Mouse (Mus musculus): ENCODE results near the gene Crtc1. TPM values are rescaled to one million over a fixed set of nuclear protein-coding genes. Genes with fewer than 3 reads are reported as not detected.

Gene Crtc1
- polyA plus RNA-seq, 1 experiment from 2014 or later = 7.0 TPM

DNA sequence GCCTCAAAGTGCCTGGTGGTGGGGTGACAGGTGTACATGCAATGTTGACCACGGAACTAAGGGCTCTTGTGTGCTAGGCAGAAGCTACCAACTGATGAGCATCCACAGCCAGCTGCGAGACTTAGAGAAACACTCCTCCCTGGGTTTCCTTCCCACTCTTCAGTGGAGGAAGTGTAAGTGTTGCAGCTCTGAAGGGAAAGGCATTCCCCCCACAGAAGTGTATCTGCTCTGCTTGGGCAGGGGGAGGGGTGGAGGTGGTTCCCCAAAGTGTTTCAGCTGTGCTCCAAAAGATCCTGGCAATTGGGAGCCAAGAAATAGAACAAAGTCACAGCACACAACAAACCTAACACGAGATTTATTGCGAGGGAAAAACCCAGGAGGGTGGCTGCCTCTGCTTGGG is 85.4 kb downstream of the Crtc1 start:
- H3K9ac ChIP-seq (replicated peaks; ENCODE audit: low read depth) = no peak overlapping the region
- 43% methylated on average over 4 of the region's 4 CpGs for WGBS
- H3K27ac ChIP-seq (ENCODE audit: low read length) = peak overlapping the region; percentile 52; the same call in 1 of the 2 replicates
- no peaks in the 10 kb centered on the region for H3K27me3 ChIP-seq (replicated peaks; ENCODE audit: insufficient read depth, low read length)
- no peaks in the 10 kb centered on the region for H3K9me3 ChIP-seq (ENCODE audit: low read length)
- TF ChIP-seq EP300 (IDR thresholded peaks at IDR 0.05) = no peak
- no peak for TF ChIP-seq CTCF (IDR thresholded peaks at IDR 0.05)
- no peaks in the 10 kb centered on the region for H3K36me3 ChIP-seq (ENCODE audit: insufficient read depth, low read length)
- H3K4me2 ChIP-seq (replicated peaks; ENCODE audit: low read depth, low read length) = peak overlapping the region; percentile 84
- H3K4me3 ChIP-seq (ENCODE audit: low read depth, low read length) = 0 out of 2 replicates have a peak overlapping the region, but pooled peaks have one; percentile 96
- DNase-seq (ENCODE audit: low spot score) = no peak
- H3K4me1 ChIP-seq (ENCODE audit: insufficient read depth, low read depth, low read length) = peaks cover 19% of the 10 kb centered on the region; the same call in 1 of the 2 replicates
- ATAC-seq = no peak

- H3K4me1 ChIP-seq (ENCODE audit: insufficient read depth, low read depth, low read length) = peaks cover 19% of the 10 kb centered on the region; the same call in 1 of the 2 replicates
- peak within 1 kb of the TSS; percentile 93 for H3K27ac ChIP-seq (ENCODE audit: low read length)
- DNase-seq (ENCODE audit: low spot score) = peak; percentile 98
- no peaks in the 10 kb centered on the region for H3K27me3 ChIP-seq (replicated peaks; ENCODE audit: insufficient read depth, low read length)
- H3K9ac ChIP-seq (replicated peaks; ENCODE audit: low read depth) = peak within 1 kb of the TSS; percentile 96
- peak within 1 kb of the TSS; percentile 84 for H3K4me2 ChIP-seq (replicated peaks; ENCODE audit: low read depth, low read length)
- no peaks in the 10 kb centered on the region for H3K9me3 ChIP-seq (ENCODE audit: low read length)
- TF ChIP-seq CTCF (IDR thresholded peaks at IDR 0.05) (no peak), EP300 (IDR thresholded peaks at IDR 0.05) (no peak)
- no peaks in the 10 kb centered on the region for H3K36me3 ChIP-seq (ENCODE audit: insufficient read depth, low read length)
- H3K4me3 ChIP-seq (ENCODE audit: low read depth, low read length) = peak within 1 kb of the TSS; percentile 96
- ATAC-seq = peak; percentile 93
- WGBS = under 1% methylated on average over 49 of the region's 69 CpGs
These were observed 86.1 kb downstream of the Crtc1 start, which contains the start of gene Upf1 for GRCm38 (mm10) chr8:70353194-70353817. Gene Upf1 (minus strand): TSS chr8:70353278.

- Histone ChIP-seq H3K9me3 (ENCODE audit: low read length) (no peaks in the 10 kb centered on the region), H3K4me1 (ENCODE audit: insufficient read depth, low read depth, low read length) (peaks cover 22% of the 10 kb centered on the region; the same call in 1 of the 2 replicates), H3K4me2 (replicated peaks; ENCODE audit: low read depth, low read length) (peak overlapping the region; percentile 84), H3K27me3 (replicated peaks; ENCODE audit: insufficient read depth, low read length) (no peaks in the 10 kb centered on the region), H3K36me3 (ENCODE audit: insufficient read depth, low read length) (no peaks in the 10 kb centered on the region), H3K4me3 (ENCODE audit: low read depth, low read length) (peak overlapping the region; percentile 96), H3K9ac (replicated peaks; ENCODE audit: low read depth) (peak overlapping the region; percentile 96), H3K27ac (ENCODE audit: low read length) (peak overlapping the region; percentile 93)
- WGBS = under 1% methylated on average over 57 of the region's 64 CpGs
- TF ChIP-seq CTCF (IDR thresholded peaks at IDR 0.05) (no peak), EP300 (IDR thresholded peaks at IDR 0.05) (no peak)
- ATAC-seq = peak; percentile 65
- DNase-seq (ENCODE audit: low spot score) = no peak
These were observed 86.7 kb downstream of the Crtc1 start for GRCm38 (mm10) chr8:70352657-70353151.

DNA sequence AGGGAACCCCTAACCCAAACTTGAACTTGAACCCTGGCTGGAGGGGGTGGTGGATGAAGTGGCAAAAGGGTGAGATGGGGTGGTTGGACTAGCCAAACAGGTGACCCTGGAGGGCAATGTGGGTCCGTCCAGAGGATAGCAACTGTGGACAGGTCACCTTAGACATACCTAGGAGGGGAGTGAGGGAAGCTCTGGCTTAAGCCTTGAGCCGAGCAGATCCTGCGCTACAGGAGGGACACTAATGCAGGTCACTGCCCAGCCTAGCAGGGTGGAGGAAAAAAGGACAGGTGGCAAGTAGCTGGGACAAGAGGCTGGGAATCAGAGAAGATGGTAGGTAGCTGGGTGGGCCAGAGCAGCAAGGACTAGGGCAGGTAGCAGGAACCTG is 87.4 kb downstream of the Crtc1 start:
- ATAC-seq (no peak), DNase-seq (ENCODE audit: low spot score) (no peak)
- H3K36me3 ChIP-seq (ENCODE audit: insufficient read depth, low read length) = no peaks in the 10 kb centered on the region
- no peaks in the 10 kb centered on the region for H3K27me3 ChIP-seq (replicated peaks; ENCODE audit: insufficient read depth, low read length)
- peak overlapping the region; percentile 84 for H3K4me2 ChIP-seq (replicated peaks; ENCODE audit: low read depth, low read length)
- H3K4me3 ChIP-seq (ENCODE audit: low read depth, low read length) = peak overlapping the region; percentile 96
- H3K9me3 ChIP-seq (ENCODE audit: low read length) = no peaks in the 10 kb centered on the region
- TF ChIP-seq EP300 (IDR thresholded peaks at IDR 0.05) (no peak), CTCF (IDR thresholded peaks at IDR 0.05) (no peak)
- peaks cover 22% of the 10 kb centered on the region; the same call in 1 of the 2 replicates for H3K4me1 ChIP-seq (ENCODE audit: insufficient read depth, low read depth, low read length)
- WGBS = 5% methylated on average over 3 of the region's 3 CpGs
- peak overlapping the region; percentile 93; the same call in 1 of the 2 replicates for H3K27ac ChIP-seq (ENCODE audit: low read length)
- peak overlapping the region; percentile 96 for H3K9ac ChIP-seq (replicated peaks; ENCODE audit: low read depth)

GRCm38 (mm10) chr8:70351035-70351999 is 88.1 kb downstream of the Crtc1 start:
- H3K9ac ChIP-seq (replicated peaks; ENCODE audit: low read depth) = peak overlapping the region; percentile 96
- peak; percentile 38 for DNase-seq (ENCODE audit: low spot score)
- no peak for TF ChIP-seq CTCF (IDR thresholded peaks at IDR 0.05)
- no peak for TF ChIP-seq EP300 (IDR thresholded peaks at IDR 0.05)

More at GRCm38 (mm10) chr8:70351035-70351999, 88.1 kb downstream of the Crtc1 start:
- WGBS = 29% methylated on average over 15 of the region's 15 CpGs
- Histone ChIP-seq H3K4me3 (ENCODE audit: low read depth, low read length) (peak overlapping the region; percentile 96), H3K4me1 (ENCODE audit: insufficient read depth, low read depth, low read length) (peaks cover 22% of the 10 kb centered on the region; the same call in 1 of the 2 replicates), H3K36me3 (ENCODE audit: insufficient read depth, low read length) (no peaks in the 10 kb centered on the region), H3K27me3 (replicated peaks; ENCODE audit: insufficient read depth, low read length) (no peaks in the 10 kb centered on the region), H3K27ac (ENCODE audit: low read length) (peak overlapping the region; percentile 93; the same call in 1 of the 2 replicates), H3K4me2 (replicated peaks; ENCODE audit: low read depth, low read length) (peak overlapping the region; percentile 84), H3K9me3 (ENCODE audit: low read length) (no peaks in the 10 kb centered on the region)
- no peak for ATAC-seq

Data from lung, postnatal 0 days (tissue).